Mouse (Mus musculus) lung, adult 2 months (tissue): ENCODE results near the gene Msrb3.

ENCODE experiments used
- CTCF ChIP-seq: fragments of 200-500 bp; IDR thresholded peaks from 2 replicates; pipeline ENCODE4 v1.5.1; 2011; ENCODE audit warnings: mild to moderate bottlenecking, low read length, control low read depth; ENCODE audit not compliant: insufficient read depth
- POLR2A ChIP-seq: fragments of 200-500 bp; IDR thresholded peaks from 2 replicates; pipeline ENCODE4 v1.6.1; 2011; ENCODE audit warnings: low read depth, mild to moderate bottlenecking, control low read depth, low read length, borderline replicate concordance; ENCODE audit errors: extremely low read depth

- TF ChIP-seq CTCF (no peak), POLR2A (no peak)
Observed at GRCm38 (mm10) chr10:120775361-120775760, 123.5 kb downstream of the Msrb3 start.
